Mouse (Mus musculus): ENCODE data around the gene Pelp1. TPM values are rescaled to one million over a fixed set of nuclear protein-coding genes. Genes with fewer than 3 reads are reported as not detected.
A peak's percentile ranks its signal among the peaks of the same experiment; 100 is the strongest.
"Not testable (repeated sequence)": the region's sequence is repeated elsewhere in the genome, so short reads cannot be mapped to it uniquely, and the experiment has no call there.

Gene Pelp1
- polyA plus RNA-seq, 1 experiment from 2014 or later = 42.1 TPM

- no peak for ATAC-seq (ENCODE audit: insufficient number of reproducible peaks, insufficient read depth, low FRiP score, low TSS enrichment, low read depth)
- no peak overlapping the region for H3K27ac ChIP-seq
- H3K4me3 ChIP-seq = no peak overlapping the region
- 80% methylated on average over 7 of the region's 7 CpGs for WGBS
- H3K4me1 ChIP-seq = no peaks in the 10 kb centered on the region
- no peaks in the 10 kb centered on the region for H3K9me3 ChIP-seq
- no peaks in the 10 kb centered on the region for H3K36me3 ChIP-seq
- no peak overlapping the region for H3K9ac ChIP-seq
- H3K4me2 ChIP-seq = no peak overlapping the region
- peaks cover 5% of the 10 kb centered on the region; the same call in 1 of the 2 replicates for H3K27me3 ChIP-seq
Measured at GRCm38 (mm10) chr11:70372849-70373557, 36.8 kb downstream of the Pelp1 start.

DNA sequence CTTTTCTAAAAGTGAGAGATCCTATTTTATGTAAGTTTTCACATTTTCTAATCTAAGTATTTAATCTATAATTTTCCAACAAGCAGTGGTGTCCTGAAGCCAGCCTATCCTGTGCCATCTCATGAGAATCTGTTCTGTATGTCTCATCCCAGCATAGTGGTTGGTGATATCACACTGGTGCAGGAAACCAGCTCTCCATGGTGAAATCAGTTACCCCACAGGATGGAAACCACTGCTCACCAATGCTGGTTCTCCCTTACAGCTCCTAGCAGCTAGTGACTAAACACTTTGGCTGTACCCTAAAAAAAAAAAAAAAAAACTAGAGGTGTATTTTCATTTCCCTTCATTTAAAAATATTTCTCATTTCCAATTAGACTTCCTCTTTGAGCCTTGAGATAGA is 37.4 kb downstream of the Pelp1 start:
- Histone ChIP-seq H3K27ac (no peak overlapping the region), H3K4me2 (no peak overlapping the region), H3K4me3 (no peak overlapping the region), H3K27me3 (peaks cover 5% of the 10 kb centered on the region; the same call in 1 of the 2 replicates), H3K4me1 (no peaks in the 10 kb centered on the region), H3K9me3 (no peaks in the 10 kb centered on the region), H3K9ac (no peak overlapping the region), H3K36me3 (no peaks in the 10 kb centered on the region)
- ATAC-seq (ENCODE audit: insufficient number of reproducible peaks, insufficient read depth, low FRiP score, low TSS enrichment, low read depth) = no peak

DNA sequence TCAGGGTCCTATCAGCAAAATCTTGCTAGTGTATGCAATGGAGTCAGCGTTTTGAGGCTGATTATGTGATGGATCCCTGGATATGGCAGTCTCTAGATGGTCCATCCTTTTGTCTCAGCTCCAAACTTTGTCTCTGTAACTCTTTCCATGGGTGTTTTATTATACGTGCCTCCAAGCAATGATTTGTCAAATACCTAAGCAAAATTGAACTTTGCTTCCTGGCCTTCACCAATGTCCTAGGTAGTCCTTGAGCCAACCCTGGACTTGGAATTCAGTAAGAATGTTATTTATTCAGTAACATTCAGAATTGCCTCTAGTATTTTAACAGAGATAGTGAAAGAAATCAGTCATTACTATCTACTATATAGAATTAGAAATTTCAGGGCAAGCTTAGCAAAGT is 41.2 kb downstream of the Pelp1 start:
- 79% methylated on average over 2 of the region's 2 CpGs for WGBS
- H3K9ac ChIP-seq, H3K27ac ChIP-seq: not testable (repeated sequence)

GRCm38 (mm10) chr11:70367701-70368100 is 42.1 kb downstream of the Pelp1 start:
- H3K9ac ChIP-seq; ATAC-seq (ENCODE audit: insufficient number of reproducible peaks, insufficient read depth, low FRiP score, low TSS enrichment, low read depth); H3K36me3 ChIP-seq; H3K27me3 ChIP-seq; H3K4me2 ChIP-seq; H3K4me3 ChIP-seq; H3K4me1 ChIP-seq; H3K27ac ChIP-seq: not testable (repeated sequence)
- peaks cover 10% of the 10 kb centered on the region; the same call in 1 of the 2 replicates for H3K9me3 ChIP-seq
- WGBS = 81% methylated on average over 6 of the region's 6 CpGs

More for the DNA sequence above, 41.2 kb downstream of the Pelp1 start:
- ATAC-seq (ENCODE audit: insufficient number of reproducible peaks, insufficient read depth, low FRiP score, low TSS enrichment, low read depth); H3K4me1 ChIP-seq; H3K4me3 ChIP-seq; H3K27me3 ChIP-seq; H3K36me3 ChIP-seq; H3K9me3 ChIP-seq; H3K4me2 ChIP-seq: not testable (repeated sequence)

GRCm38 (mm10) chr11:70351868-70352267 is 58.0 kb downstream of the Pelp1 start, which contains the start of gene Alox15:
Alox15 (minus strand) TSS chr11:70352031.
- Histone ChIP-seq H3K9ac (peak within 1 kb of the TSS; percentile 46; the same call in 1 of the 2 replicates), H3K4me3 (peak within 1 kb of the TSS; percentile 38)

GRCm38 (mm10) chr11:70348630-70349029 is 61.2 kb downstream of the Pelp1 start:
- Histone ChIP-seq H3K9ac (no peak overlapping the region), H3K9me3 (no peaks in the 10 kb centered on the region), H3K4me2 (no peak overlapping the region), H3K27ac (no peak overlapping the region), H3K4me3 (no peak overlapping the region), H3K4me1 (peaks cover 14% of the 10 kb centered on the region), H3K27me3 (peaks cover 68% of the 10 kb centered on the region), H3K36me3 (no peaks in the 10 kb centered on the region)
- ATAC-seq (ENCODE audit: insufficient number of reproducible peaks, insufficient read depth, low FRiP score, low TSS enrichment, low read depth) = no peak
- WGBS = 83% methylated on average over 9 of the region's 9 CpGs

More at GRCm38 (mm10) chr11:70351868-70352267, 58.0 kb downstream of the Pelp1 start, which contains the start of gene Alox15:
- Histone ChIP-seq H3K4me1 (peaks cover 14% of the 10 kb centered on the region), H3K27ac (no peak within 1 kb of the TSS), H3K27me3 (peaks cover 72% of the 10 kb centered on the region), H3K9me3 (no peaks in the 10 kb centered on the region), H3K4me2 (peak within 1 kb of the TSS; percentile 64), H3K36me3 (no peaks in the 10 kb centered on the region)
- under 1% methylated on average over 19 of the region's 19 CpGs for WGBS
- ATAC-seq (ENCODE audit: insufficient number of reproducible peaks, insufficient read depth, low FRiP score, low TSS enrichment, low read depth) = no peak

- H3K27me3 ChIP-seq = peaks cover 60% of the 10 kb centered on the region
- no peak overlapping the region for H3K9ac ChIP-seq
- no peak overlapping the region for H3K27ac ChIP-seq
- no peak overlapping the region for H3K4me2 ChIP-seq
- no peak overlapping the region for H3K4me3 ChIP-seq
- no peak for ATAC-seq (ENCODE audit: insufficient number of reproducible peaks, insufficient read depth, low FRiP score, low TSS enrichment, low read depth)
- no peaks in the 10 kb centered on the region for H3K36me3 ChIP-seq
- WGBS = 81% methylated on average over 10 of the region's 10 CpGs
- H3K4me1 ChIP-seq = peaks cover 14% of the 10 kb centered on the region
- no peaks in the 10 kb centered on the region for H3K9me3 ChIP-seq
Measured at GRCm38 (mm10) chr11:70347861-70348260, 62.0 kb downstream of the Pelp1 start.

DNA sequence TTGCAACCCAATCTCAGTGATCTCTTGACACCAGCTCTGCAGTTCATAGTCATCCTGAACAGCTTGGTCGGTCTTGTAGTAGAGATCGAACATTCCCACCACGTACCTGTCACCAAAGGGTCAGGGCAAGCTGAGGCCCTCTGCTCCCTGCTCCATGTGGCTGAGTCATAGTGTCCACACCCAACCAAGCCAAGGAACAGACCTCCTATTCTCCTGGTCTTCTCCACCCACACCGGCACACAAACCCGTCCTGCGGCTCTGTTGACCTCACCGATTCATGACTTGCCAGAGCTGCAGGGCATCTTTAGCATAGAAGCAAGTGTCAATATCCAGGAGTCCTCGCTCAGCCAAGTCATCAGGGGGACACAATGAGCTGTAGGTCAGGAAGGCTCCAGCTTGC is 64.3 kb downstream of the Pelp1 start:
- WGBS = 87% methylated on average over 8 of the region's 8 CpGs
- H3K4me3 ChIP-seq = no peak overlapping the region
- no peaks in the 10 kb centered on the region for H3K36me3 ChIP-seq
- no peak for ATAC-seq (ENCODE audit: insufficient number of reproducible peaks, insufficient read depth, low FRiP score, low TSS enrichment, low read depth)
- H3K4me2 ChIP-seq = no peak overlapping the region
- H3K27ac ChIP-seq = no peak overlapping the region
- no peak overlapping the region for H3K9ac ChIP-seq
- H3K27me3 ChIP-seq = peaks cover 37% of the 10 kb centered on the region
- H3K4me1 ChIP-seq = no peaks in the 10 kb centered on the region
- H3K9me3 ChIP-seq = no peaks in the 10 kb centered on the region

- Histone ChIP-seq H3K36me3 (no peaks in the 10 kb centered on the region), H3K9ac (no peak overlapping the region), H3K27ac (no peak overlapping the region), H3K4me1 (no peaks in the 10 kb centered on the region), H3K27me3 (peaks cover 32% of the 10 kb centered on the region), H3K4me2 (no peak overlapping the region), H3K4me3 (no peak overlapping the region), H3K9me3 (no peaks in the 10 kb centered on the region)
- ATAC-seq (ENCODE audit: insufficient number of reproducible peaks, insufficient read depth, low FRiP score, low TSS enrichment, low read depth) = no peak
- 84% methylated on average over 10 of the region's 10 CpGs for WGBS
Measured at GRCm38 (mm10) chr11:70345061-70345460, 64.8 kb downstream of the Pelp1 start.

Small RNA genes within 50 kb of the gene (microRNA-seq; reads per million reads assigned to microRNA genes)
- gene Mir7115 = not detected

Other genes starting within 250 kb of the Pelp1 start
- gene Slc16a11, start 197.3 kb downstream of the Pelp1 start, polyA plus RNA-seq (2015; fragmentation: Nextera tagmentation; extraction: Ambion mirVana) = 1.9 and 3.5 TPM in 2 replicates
- 9.8 and 13.0 TPM in 2 replicates for gene Slc16a13, start 189.0 kb downstream of the Pelp1 start, polyA plus RNA-seq (2015; fragmentation: Nextera tagmentation; extraction: Ambion mirVana)
- 11.1 and 11.3 TPM in 2 replicates for gene Bcl6b, start 180.2 kb downstream of the Pelp1 start, polyA plus RNA-seq (2015; fragmentation: Nextera tagmentation; extraction: Ambion mirVana)
- 188 and 200 TPM in 2 replicates for gene 0610010K14Rik, start 172.1 kb downstream of the Pelp1 start, polyA plus RNA-seq (2015; fragmentation: Nextera tagmentation; extraction: Ambion mirVana)
- gene Gm21988, start 170.2 kb downstream of the Pelp1 start, polyA plus RNA-seq (2015; fragmentation: Nextera tagmentation; extraction: Ambion mirVana) = 11.7 and 13.9 TPM in 2 replicates
- 168 and 170 TPM in 2 replicates for gene Rnasek, start 170.2 kb downstream of the Pelp1 start, polyA plus RNA-seq (2015; fragmentation: Nextera tagmentation; extraction: Ambion mirVana)
- gene Alox12, start 154.7 kb downstream of the Pelp1 start, polyA plus RNA-seq (2015; fragmentation: Nextera tagmentation; extraction: Ambion mirVana) = 6.7 and 7.6 TPM in 2 replicates
- 0.32 and 0.67 TPM in 2 replicates for gene Alox12e, start 87.4 kb downstream of the Pelp1 start, polyA plus RNA-seq (2015; fragmentation: Nextera tagmentation; extraction: Ambion mirVana)
- gene Alox15, start 58.0 kb downstream of the Pelp1 start, polyA plus RNA-seq (2015; fragmentation: Nextera tagmentation; extraction: Ambion mirVana) = 0.87 and 1.3 TPM in 2 replicates
- gene Arrb2, start 22.6 kb upstream of the Pelp1 start, polyA plus RNA-seq (2015; fragmentation: Nextera tagmentation; extraction: Ambion mirVana) = 18.1 and 19.4 TPM in 2 replicates
- 40.8 and 44.7 TPM in 2 replicates for gene Med11, start 41.9 kb upstream of the Pelp1 start, polyA plus RNA-seq (2015; fragmentation: Nextera tagmentation; extraction: Ambion mirVana)
- gene Zmynd15, start 49.4 kb upstream of the Pelp1 start, polyA plus RNA-seq (2015; fragmentation: Nextera tagmentation; extraction: Ambion mirVana) = 0.59 and 0.78 TPM in 2 replicates
- gene Cxcl16, start 50.0 kb upstream of the Pelp1 start, polyA plus RNA-seq (2015; fragmentation: Nextera tagmentation; extraction: Ambion mirVana) = 2.4 and 2.6 TPM in 2 replicates
- 0.69 TPM in 1 of 2 replicates, not detected in the other for gene Tm4sf5, start 95.2 kb upstream of the Pelp1 start, polyA plus RNA-seq (2015; fragmentation: Nextera tagmentation; extraction: Ambion mirVana)
- 0.56 TPM in 1 of 2 replicates, not detected in the other for gene Vmo1, start 104.6 kb upstream of the Pelp1 start, polyA plus RNA-seq (2015; fragmentation: Nextera tagmentation; extraction: Ambion mirVana)
- 0.45 TPM in 1 of 2 replicates, not detected in the other for gene Gltpd2, start 109.2 kb upstream of the Pelp1 start, polyA plus RNA-seq (2015; fragmentation: Nextera tagmentation; extraction: Ambion mirVana)
- gene Psmb6, start 115.3 kb upstream of the Pelp1 start, polyA plus RNA-seq (2015; fragmentation: Nextera tagmentation; extraction: Ambion mirVana) = 837 and 839 TPM in 2 replicates
- not detected in 2 replicates for gene Gm40193, start 122.9 kb upstream of the Pelp1 start, polyA plus RNA-seq (2015; fragmentation: Nextera tagmentation; extraction: Ambion mirVana)
- 5.3 and 6.5 TPM in 2 replicates for gene Pld2, start 130.0 kb upstream of the Pelp1 start, polyA plus RNA-seq (2015; fragmentation: Nextera tagmentation; extraction: Ambion mirVana)
- 14.6 and 16.5 TPM in 2 replicates for gene Mink1, start 152.8 kb upstream of the Pelp1 start, polyA plus RNA-seq (2015; fragmentation: Nextera tagmentation; extraction: Ambion mirVana)
- gene 4930544D05Rik, start 205.8 kb upstream of the Pelp1 start, polyA plus RNA-seq (2015; fragmentation: Nextera tagmentation; extraction: Ambion mirVana) = not detected in 2 replicates
- gene Chrne, start 209.2 kb upstream of the Pelp1 start, polyA plus RNA-seq (2015; fragmentation: Nextera tagmentation; extraction: Ambion mirVana) = not detected in 2 replicates
- 0.10 and 0.37 TPM in 2 replicates for gene Gp1ba, start 229.1 kb upstream of the Pelp1 start, polyA plus RNA-seq (2015; fragmentation: Nextera tagmentation; extraction: Ambion mirVana)
- gene Rnf167, start 237.2 kb upstream of the Pelp1 start, polyA plus RNA-seq (2015; fragmentation: Nextera tagmentation; extraction: Ambion mirVana) = 131 and 135 TPM in 2 replicates
- gene Slc25a11, start 237.4 kb upstream of the Pelp1 start, polyA plus RNA-seq (2015; fragmentation: Nextera tagmentation; extraction: Ambion mirVana) = 167 and 170 TPM in 2 replicates
- gene Pfn1, start 244.6 kb upstream of the Pelp1 start, polyA plus RNA-seq (2015; fragmentation: Nextera tagmentation; extraction: Ambion mirVana) = 1,478 and 1,672 TPM in 2 replicates
- gene Eno3, start 247.2 kb upstream of the Pelp1 start, polyA plus RNA-seq (2015; fragmentation: Nextera tagmentation; extraction: Ambion mirVana) = 18.3 and 19.7 TPM in 2 replicates